Mouse (Mus musculus) liver, embryonic 16.5 days (tissue): ENCODE results near the gene Macf1. TPM values are rescaled to one million over a fixed set of nuclear protein-coding genes. Genes with fewer than 3 reads are reported as not detected.

ENCODE experiments used
- ATAC-seq: fragments of 200-750 bp; cut with Nextera tagmentation; 2 replicates; pipeline ENCODE4 v1.8.0; 2017; ENCODE audit warnings: low read depth, mild to moderate bottlenecking, moderate number of reproducible peaks, moderate library complexity
- H3K27ac ChIP-seq: fragments of 300-500 bp; sonication (generic); 2 replicates; pipeline ENCODE4 v1.5.1; 2014; ENCODE audit warnings: mild to moderate bottlenecking, low read length
- H3K27me3 ChIP-seq: fragments of 300-500 bp; sonication (generic); 2 replicates; pipeline ENCODE4 v1.6.1; 2014; ENCODE audit warnings: low read depth, low read length, mixed read lengths; ENCODE audit not compliant: control insufficient read depth, insufficient read depth
- H3K36me3 ChIP-seq: fragments of 300-500 bp; sonication (generic); 2 replicates; pipeline ENCODE4 v1.6.1; 2014; ENCODE audit warnings: mild to moderate bottlenecking; ENCODE audit not compliant: control insufficient read depth, insufficient read depth
- H3K4me1 ChIP-seq: fragments of 300-500 bp; sonication (generic); 2 replicates; pipeline ENCODE4 v1.6.1; 2014; ENCODE audit warnings: low read depth, low read length, mixed read lengths; ENCODE audit not compliant: control insufficient read depth
- H3K4me2 ChIP-seq: fragments of 300-500 bp; sonication (generic); 2 replicates; pipeline ENCODE4 v1.6.1; 2014; ENCODE audit warnings: low read depth, low read length, mixed read lengths
- H3K4me3 ChIP-seq: fragments of 300-500 bp; sonication (generic); 2 replicates; pipeline ENCODE4 v1.5.1; 2014; ENCODE audit warnings: low read depth, mild to moderate bottlenecking, low read length
- H3K9ac ChIP-seq: fragments of 300-500 bp; sonication (generic); 2 replicates; pipeline ENCODE4 v1.6.1; 2014; ENCODE audit warnings: low read depth, low read length
- H3K9me3 ChIP-seq: fragments of 300-500 bp; sonication (generic); replicated peaks from 2 replicates; pipeline ENCODE4 v1.6.1; 2016; ENCODE audit warnings: low read length; ENCODE audit not compliant: control insufficient read depth
- WGBS: fragments of 180-500 bp; shearing (Covaris S2); extraction: QIAGEN DNeasy Blood & Tissue Kit; methylation state at CpG from one replicate; pipeline ENCODE4 v1.1.7; 2014; ENCODE audit not compliant: insufficient replicate concordance; 5-methylcytosine and 5-hydroxymethylcytosine counted together
- polyA plus RNA-seq: library from polyadenylated mRNA; unstranded; fragments of >200 nt; fragmentation: Nextera tagmentation; extraction: Ambion mirVana; gene quantifications from 2 replicates; pipeline ENCODE4 v1.2.1, GENCODE M21; 2015

Macf1 gene
- polyA plus RNA-seq, 1 experiment from 2014 or later = 8.3 TPM

DNA sequence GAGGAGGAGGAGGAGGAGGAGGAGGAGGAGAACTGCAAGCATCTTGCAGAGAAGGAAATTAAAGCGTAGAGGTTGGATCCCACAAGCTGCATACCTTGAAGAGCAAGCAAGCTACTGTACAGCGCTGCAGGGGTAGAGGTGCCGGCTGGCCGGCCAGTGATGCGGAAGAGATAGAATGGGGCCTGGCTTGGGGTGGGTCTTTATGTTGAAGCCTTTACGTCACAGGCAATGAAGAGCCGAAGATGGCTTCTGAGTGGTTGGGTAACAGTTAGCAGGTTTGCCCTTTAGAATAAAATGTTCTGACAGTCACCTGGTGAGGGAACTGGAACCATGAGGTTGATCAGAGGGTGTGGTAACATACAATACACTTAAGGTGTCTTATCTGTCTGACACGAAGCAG, 1.9 kb downstream of the Macf1 start:
- H3K4me3 ChIP-seq = no peak overlapping the region
- 69% methylated on average over 8 of the region's 8 CpGs for WGBS
- peaks cover 30% of the 10 kb centered on the region for H3K27me3 ChIP-seq

DNA sequence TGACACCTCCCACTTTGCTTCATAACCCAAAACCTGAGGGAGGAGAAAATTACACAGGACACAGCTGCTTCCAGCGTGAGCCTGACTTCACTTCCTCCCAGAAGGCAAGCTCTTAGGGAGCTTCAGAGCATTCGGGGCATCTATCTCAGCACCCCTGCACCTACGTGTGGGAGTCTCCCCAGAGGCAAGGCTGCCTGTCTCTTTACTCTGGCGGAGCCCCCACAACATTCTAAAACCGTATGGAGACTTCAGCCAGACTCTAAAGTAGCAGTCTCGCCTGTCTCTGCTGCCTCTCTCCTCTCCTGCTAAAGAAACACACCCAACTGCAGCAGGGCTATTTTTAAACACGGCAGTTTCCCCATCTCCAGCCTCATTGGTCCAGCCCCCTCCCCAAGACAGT, 3.2 kb downstream of the Macf1 start:
- H3K9ac ChIP-seq = no peak overlapping the region
- H3K36me3 ChIP-seq = no peaks in the 10 kb centered on the region
- WGBS = 25% methylated on average over 7 of the region's 7 CpGs
- H3K9me3 ChIP-seq = no peaks in the 10 kb centered on the region
- ATAC-seq = no peak
- H3K4me3 ChIP-seq = no peak overlapping the region
- no peak overlapping the region for H3K4me2 ChIP-seq
- H3K27me3 ChIP-seq = peaks cover 17% of the 10 kb centered on the region
- H3K4me1 ChIP-seq = no peaks in the 10 kb centered on the region
- no peak overlapping the region for H3K27ac ChIP-seq

More for the DNA sequence above, 1.9 kb downstream of the Macf1 start:
- ATAC-seq = no peak
- Histone ChIP-seq H3K36me3 (no peaks in the 10 kb centered on the region), H3K4me2 (no peak overlapping the region), H3K4me1 (no peaks in the 10 kb centered on the region), H3K9ac (no peak overlapping the region), H3K9me3 (no peaks in the 10 kb centered on the region), H3K27ac (no peak overlapping the region)

DNA sequence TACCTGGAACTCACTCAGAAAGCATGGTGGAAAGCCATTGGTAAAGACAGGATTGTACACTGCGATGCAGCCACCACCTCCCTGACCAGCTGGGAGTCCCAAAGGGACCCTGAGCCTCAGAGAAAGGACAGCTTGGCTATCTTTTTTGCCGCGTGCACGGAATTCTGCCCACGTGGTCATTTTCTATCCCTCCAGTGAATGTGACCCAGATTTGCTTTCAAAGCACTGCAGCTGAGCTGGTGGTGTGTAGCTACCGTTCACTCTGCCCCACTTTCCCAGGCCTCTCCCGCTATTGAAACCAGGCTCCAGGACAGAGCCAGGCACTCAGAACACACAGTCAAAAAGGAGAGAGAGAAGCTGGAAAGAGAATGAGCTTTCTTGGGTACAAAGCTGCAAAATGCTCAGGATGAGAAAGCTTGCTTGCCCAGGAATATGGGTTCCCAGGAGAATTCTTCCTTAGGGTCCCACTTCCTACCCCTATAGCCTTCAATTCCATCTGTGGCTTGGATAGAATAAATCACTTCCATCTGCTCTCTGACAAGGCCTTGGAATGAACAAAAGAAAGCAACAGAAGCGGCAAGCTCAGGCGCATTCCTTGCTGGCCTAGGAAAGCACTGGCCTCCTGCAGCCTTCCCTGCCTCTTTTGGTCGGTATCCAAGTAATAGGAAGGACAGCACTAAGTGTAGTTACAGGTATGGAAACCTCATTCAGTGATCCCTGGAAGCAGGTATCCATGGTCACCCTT, 6.9 kb downstream of the Macf1 start:
- Histone ChIP-seq H3K4me1 (no peaks in the 10 kb centered on the region), H3K4me2 (no peak overlapping the region), H3K9me3 (no peaks in the 10 kb centered on the region), H3K4me3 (no peak overlapping the region), H3K36me3 (no peaks in the 10 kb centered on the region), H3K27ac (no peak overlapping the region), H3K27me3 (no peaks in the 10 kb centered on the region), H3K9ac (no peak overlapping the region)
- no peak for ATAC-seq
- WGBS = 66% methylated on average over 10 of the region's 10 CpGs

DNA sequence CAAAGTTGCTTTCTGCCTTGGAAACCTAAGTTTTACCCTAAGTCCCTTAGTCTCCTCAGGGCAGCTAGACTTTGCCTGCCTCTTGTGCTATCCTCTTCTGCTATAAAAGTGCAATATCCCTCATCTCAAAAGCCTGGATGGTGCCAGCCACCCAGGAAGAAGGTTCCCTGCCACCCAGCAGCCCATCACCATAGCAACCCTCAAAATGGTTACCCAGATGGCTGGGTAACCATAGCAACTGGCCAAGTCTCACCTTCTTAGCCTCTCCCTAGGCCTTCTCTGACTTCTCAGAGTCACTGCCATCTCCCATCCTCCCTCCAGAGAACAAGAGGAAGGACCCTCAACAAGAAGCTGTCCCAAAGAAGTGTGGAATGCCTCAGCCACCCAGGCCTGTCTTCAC, 13.6 kb downstream of the Macf1 start:
- ATAC-seq = no peak
- H3K4me3 ChIP-seq = no peak overlapping the region
- peaks cover 18% of the 10 kb centered on the region for H3K4me1 ChIP-seq
- no peak overlapping the region for H3K27ac ChIP-seq
- H3K9me3 ChIP-seq = no peaks in the 10 kb centered on the region
- no peaks in the 10 kb centered on the region for H3K36me3 ChIP-seq
- no peaks in the 10 kb centered on the region for H3K27me3 ChIP-seq
- H3K9ac ChIP-seq = no peak overlapping the region
- H3K4me2 ChIP-seq = no peak overlapping the region

DNA sequence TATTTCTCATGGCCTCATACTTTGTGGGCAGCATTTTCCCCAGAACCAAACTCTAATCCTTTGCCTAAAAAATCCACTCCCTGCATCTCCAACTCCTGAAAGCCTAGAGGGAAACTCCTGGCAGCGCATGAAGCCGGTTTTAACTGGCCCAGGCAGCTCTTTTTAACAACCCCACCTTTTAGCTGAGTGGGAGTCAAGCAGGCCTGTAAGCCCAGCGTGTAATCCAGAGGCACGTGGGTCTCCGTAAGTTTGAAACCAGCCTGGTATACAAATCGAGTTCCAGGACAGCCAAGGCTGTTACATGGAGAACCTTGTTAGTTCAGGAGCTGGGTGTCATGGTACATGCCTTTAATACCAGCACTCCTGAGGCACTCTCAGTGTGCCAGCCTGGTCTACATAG, 14.5 kb downstream of the Macf1 start:
- Histone ChIP-seq H3K36me3 (no peaks in the 10 kb centered on the region), H3K9me3 (no peaks in the 10 kb centered on the region), H3K27ac (no peak overlapping the region), H3K4me2 (no peak overlapping the region), H3K4me1 (peaks cover 25% of the 10 kb centered on the region), H3K9ac (no peak overlapping the region), H3K27me3 (no peaks in the 10 kb centered on the region), H3K4me3 (no peak overlapping the region)
- no peak for ATAC-seq
- WGBS = 59% methylated on average over 6 of the region's 6 CpGs

DNA sequence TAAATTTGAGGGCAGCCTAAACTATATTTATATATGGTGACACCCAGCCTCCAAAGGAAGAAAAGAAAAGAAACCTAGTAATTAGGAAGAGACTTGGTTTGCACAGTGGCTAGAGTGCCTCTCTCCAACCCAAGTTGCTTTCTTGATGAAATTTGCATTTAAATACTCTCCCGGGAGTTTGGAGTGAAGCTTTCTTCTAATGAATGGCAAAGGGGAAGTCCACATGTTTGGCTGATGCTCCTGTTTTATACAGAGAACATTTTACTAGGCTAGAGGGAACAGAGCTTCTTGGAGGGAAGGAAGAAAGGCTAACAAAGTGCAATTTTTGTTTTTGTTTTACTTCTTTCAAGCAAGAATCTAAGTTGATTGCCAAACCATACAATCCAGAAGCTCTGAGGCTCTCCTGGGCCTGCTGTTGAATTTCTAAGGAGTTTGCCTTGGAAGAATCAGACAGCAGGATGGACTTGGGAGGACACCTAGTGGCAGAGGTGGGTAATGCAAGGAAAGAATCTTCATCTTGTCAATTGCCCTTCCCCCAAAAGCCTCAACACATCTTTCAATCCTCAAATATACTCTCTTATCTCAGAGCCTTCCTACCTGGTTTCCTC, 16.8 kb downstream of the Macf1 start:
- 36% methylated on average over 1 of the region's 1 CpGs for WGBS
- H3K4me3 ChIP-seq = no peak overlapping the region
- ATAC-seq = no peak

DNA sequence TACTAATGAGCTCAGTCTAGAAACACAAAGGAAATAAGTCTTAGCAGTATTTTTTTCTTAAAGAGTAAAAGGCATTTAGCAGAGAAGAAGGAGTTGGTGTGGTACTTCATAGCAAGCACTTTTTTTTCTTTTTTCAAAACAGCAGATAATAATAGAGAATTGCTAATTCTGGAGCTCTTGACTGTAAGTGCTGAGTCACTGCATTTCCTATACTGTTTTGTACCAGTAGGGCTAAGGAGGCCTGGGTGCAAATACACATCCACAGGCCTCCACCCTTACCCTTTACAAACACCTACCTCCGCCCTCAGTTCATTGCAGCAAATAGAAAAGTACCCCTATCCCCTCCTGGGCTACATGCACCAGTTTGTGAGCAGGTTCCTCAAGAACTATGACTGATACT, 17.6 kb downstream of the Macf1 start:
- no peaks in the 10 kb centered on the region for H3K27me3 ChIP-seq
- peaks cover 42% of the 10 kb centered on the region for H3K4me1 ChIP-seq
- H3K27ac ChIP-seq = peak overlapping the region; percentile 27
- no peak overlapping the region for H3K9ac ChIP-seq
- no peaks in the 10 kb centered on the region for H3K36me3 ChIP-seq
- WGBS = 46% methylated on average over 1 of the region's 1 CpGs
- H3K9me3 ChIP-seq = no peaks in the 10 kb centered on the region
- ATAC-seq = no peak
- no peak overlapping the region for H3K4me2 ChIP-seq
- H3K4me3 ChIP-seq = no peak overlapping the region

More for the DNA sequence above, 16.8 kb downstream of the Macf1 start:
- peaks cover 38% of the 10 kb centered on the region for H3K4me1 ChIP-seq
- H3K27ac ChIP-seq = no peak overlapping the region
- H3K9me3 ChIP-seq = no peaks in the 10 kb centered on the region
- H3K27me3 ChIP-seq = no peaks in the 10 kb centered on the region
- no peak overlapping the region for H3K9ac ChIP-seq
- H3K4me2 ChIP-seq = no peak overlapping the region
- no peaks in the 10 kb centered on the region for H3K36me3 ChIP-seq

DNA sequence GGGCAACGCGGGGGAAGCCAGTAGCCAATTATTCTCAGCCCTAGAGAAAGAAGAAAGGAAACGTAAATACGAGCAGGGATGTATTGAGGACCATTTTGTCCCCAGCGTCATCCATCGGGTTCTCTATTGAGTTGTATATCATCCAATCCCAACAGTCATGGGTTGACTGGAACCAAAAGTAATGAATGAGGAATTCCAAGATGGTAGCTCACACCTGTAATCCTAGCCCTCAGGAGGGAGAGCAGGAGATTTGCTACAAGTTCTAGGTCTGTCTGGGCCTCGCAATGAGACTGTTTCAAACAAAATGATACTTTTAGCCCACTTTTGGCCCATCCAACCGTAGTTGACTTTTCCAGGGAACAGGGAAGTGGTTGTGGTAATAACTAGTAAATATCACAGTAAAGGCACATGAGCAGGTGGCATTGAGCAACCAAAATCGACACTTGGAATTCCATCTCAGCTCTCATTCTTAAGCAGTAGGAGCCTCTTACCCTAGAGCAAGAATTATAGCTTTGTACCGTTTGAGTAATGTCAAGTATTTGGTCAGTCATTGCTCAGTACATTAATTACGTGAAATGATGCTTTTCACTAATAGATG, 18.4 kb downstream of the Macf1 start:
- no peak for ATAC-seq
- peak overlapping the region; percentile 97 for H3K4me2 ChIP-seq
- H3K9me3 ChIP-seq = no peaks in the 10 kb centered on the region
- H3K4me3 ChIP-seq = peak overlapping the region; percentile 92
- H3K4me1 ChIP-seq = peaks cover 42% of the 10 kb centered on the region
- H3K9ac ChIP-seq = peak overlapping the region; percentile 94
- H3K27ac ChIP-seq = peak overlapping the region; percentile 98
- no peaks in the 10 kb centered on the region for H3K36me3 ChIP-seq
- 50% methylated on average over 11 of the region's 11 CpGs for WGBS
- no peaks in the 10 kb centered on the region for H3K27me3 ChIP-seq

DNA sequence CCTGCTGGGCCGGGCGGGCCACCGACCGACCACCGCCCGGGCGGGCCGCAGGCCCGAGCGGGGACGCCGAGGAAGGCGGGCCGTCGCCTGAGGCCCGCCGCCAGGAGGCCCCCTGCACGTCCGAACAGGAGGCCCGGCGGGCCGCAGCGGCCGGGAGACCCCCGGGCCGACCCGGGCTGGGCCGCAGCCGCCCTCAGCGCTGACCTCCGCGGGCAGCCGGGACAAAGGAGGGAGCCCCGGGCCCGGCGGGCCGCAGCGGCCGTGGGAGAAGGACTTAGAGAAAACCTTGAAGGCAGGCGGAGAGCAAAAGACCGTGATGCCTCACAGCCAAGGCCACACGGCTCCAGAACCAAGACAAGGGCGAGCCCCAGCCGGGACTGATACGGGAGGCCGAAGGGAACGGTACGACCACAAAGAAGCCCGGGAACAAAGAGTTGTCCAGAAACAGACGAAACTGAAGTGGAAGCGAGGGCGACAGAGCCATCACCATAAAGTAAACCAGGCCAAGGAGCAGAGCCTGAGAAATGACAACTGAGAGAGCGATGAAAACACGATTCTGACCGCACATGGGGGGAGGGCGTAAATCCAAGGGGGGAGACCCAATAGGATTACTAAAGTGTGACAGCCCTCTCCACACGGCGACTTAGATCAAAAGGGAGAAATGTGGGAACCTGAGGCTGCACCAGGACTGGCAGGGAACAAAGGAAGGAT, 19.1 kb downstream of the Macf1 start:
- peaks cover 42% of the 10 kb centered on the region for H3K4me1 ChIP-seq
- no peaks in the 10 kb centered on the region for H3K27me3 ChIP-seq
- H3K4me2 ChIP-seq = peak overlapping the region; percentile 97
- no peak for ATAC-seq
- H3K36me3 ChIP-seq = no peaks in the 10 kb centered on the region
- no peaks in the 10 kb centered on the region for H3K9me3 ChIP-seq
- H3K4me3 ChIP-seq = peak overlapping the region; percentile 92
- peak overlapping the region; percentile 98 for H3K27ac ChIP-seq
- WGBS = 2% methylated on average over 57 of the region's 58 CpGs
- H3K9ac ChIP-seq = peak overlapping the region; percentile 94
